Mouse (Mus musculus) forebrain, embryonic 11.5 days (tissue): ENCODE measurements at regions not wholly inside any gene's neighbourhood (a gene's known extent, or its start where the extent isn't known, plus 50 kb on each side); places are given as distances from the start of the nearest gene placed in this dataset.
"Not testable (repeated sequence)": the region's sequence is repeated elsewhere in the genome, so short reads cannot be mapped to it uniquely, and the experiment has no call there.

ENCODE experiments used
- ATAC-seq: fragments of 200-750 bp; cut with Nextera tagmentation; replicated peaks from 2 replicates; pipeline ENCODE4 v1.8.0; 2017; ENCODE audit warnings: moderate TSS enrichment; ENCODE audit not compliant: low FRiP score
- DNase-seq: peaks from one replicate; pipeline ENCODE4 v3.0.0-alpha.2; 2017; ENCODE audit warnings: low spot score
- H3K27ac ChIP-seq: fragments of 300-500 bp; sonication (generic); 2 replicates; pipeline ENCODE4 v1.5.1; 2014; ENCODE audit warnings: low read depth, low read length
- H3K27me3 ChIP-seq: fragments of 300-500 bp; sonication (generic); 2 replicates; pipeline ENCODE4 v1.6.1; 2014; ENCODE audit warnings: mild to moderate bottlenecking, low read length, mixed read lengths; ENCODE audit not compliant: control insufficient read depth, insufficient read depth
- H3K36me3 ChIP-seq: fragments of 300-500 bp; sonication (generic); 2 replicates; pipeline ENCODE4 v1.6.1; 2014; ENCODE audit warnings: mild to moderate bottlenecking, low read length, moderate library complexity, mixed read lengths; ENCODE audit not compliant: control insufficient read depth, insufficient read depth
- H3K4me1 ChIP-seq: fragments of 300-500 bp; sonication (generic); replicated peaks from 2 replicates; pipeline ENCODE4 v1.6.1; 2014; ENCODE audit warnings: low read length, mixed read lengths; ENCODE audit not compliant: control insufficient read depth, insufficient read depth
- H3K4me2 ChIP-seq: fragments of 300-500 bp; sonication (generic); 2 replicates; pipeline ENCODE4 v1.6.1; 2014; ENCODE audit warnings: low read depth, mild to moderate bottlenecking, low read length, moderate library complexity, mixed read lengths; ENCODE audit not compliant: severe bottlenecking
- H3K4me3 ChIP-seq: fragments of 300-500 bp; sonication (generic); 2 replicates; pipeline ENCODE4 v1.5.1; 2014; ENCODE audit warnings: low read depth, low read length
- H3K9ac ChIP-seq: fragments of 300-500 bp; sonication (generic); 2 replicates; pipeline ENCODE4 v1.6.1; 2014; ENCODE audit warnings: low read length
- H3K9me3 ChIP-seq: fragments of 300-500 bp; sonication (generic); 2 replicates; pipeline ENCODE4 v1.6.1; 2016; ENCODE audit warnings: low read length, mixed read lengths; ENCODE audit not compliant: control insufficient read depth
- WGBS: fragments of 180-500 bp; shearing (Covaris S2); extraction: QIAGEN DNeasy Blood & Tissue Kit; methylation state at CpG from one replicate; pipeline ENCODE4 v1.1.7; 2014; 5-methylcytosine and 5-hydroxymethylcytosine counted together

- not testable (repeated sequence) for H3K36me3 ChIP-seq, H3K4me1 ChIP-seq, ATAC-seq, H3K4me2 ChIP-seq, DNase-seq, H3K9ac ChIP-seq, H3K27me3 ChIP-seq, H3K4me3 ChIP-seq, H3K27ac ChIP-seq, H3K9me3 ChIP-seq
- WGBS, result 70% methylated on average over 8 of the region's 8 CpGs
These were observed 504.3 kb downstream of the Adam6a start for GRCm38 (mm10) chr12:114047991-114048390.

GRCm38 (mm10) chr12:114053341-114053740, 509.6 kb downstream of the Adam6a start:
- WGBS, result 95% methylated on average over 2 of the region's 2 CpGs
- H3K4me3 ChIP-seq, result no peak overlapping the region
- ATAC-seq (no peak), DNase-seq (no peak)
- no peaks in the 10 kb centered on the region for H3K36me3 ChIP-seq
- no peak overlapping the region for H3K27ac ChIP-seq
- H3K4me2 ChIP-seq, result no peak overlapping the region
- no peak overlapping the region for H3K9ac ChIP-seq
- no peaks in the 10 kb centered on the region for H3K27me3 ChIP-seq
- H3K4me1 ChIP-seq, result no peaks in the 10 kb centered on the region
- no peaks in the 10 kb centered on the region for H3K9me3 ChIP-seq

- no peak overlapping the region for H3K9ac ChIP-seq
- DNase-seq, result no peak
- no peak overlapping the region for H3K27ac ChIP-seq
- no peaks in the 10 kb centered on the region for H3K36me3 ChIP-seq
- no peaks in the 10 kb centered on the region for H3K9me3 ChIP-seq
- no peaks in the 10 kb centered on the region for H3K27me3 ChIP-seq
- H3K4me3 ChIP-seq, result no peak overlapping the region
- WGBS, result 77% methylated on average over 3 of the region's 3 CpGs
- H3K4me2 ChIP-seq, result no peak overlapping the region
- H3K4me1 ChIP-seq, result no peaks in the 10 kb centered on the region
- ATAC-seq, result no peak
These were observed 515.9 kb downstream of the Adam6a start for GRCm38 (mm10) chr12:114059615-114060014.

- Histone ChIP-seq H3K27me3 (no peaks in the 10 kb centered on the region), H3K36me3 (no peaks in the 10 kb centered on the region), H3K9me3 (no peaks in the 10 kb centered on the region), H3K4me1 (no peaks in the 10 kb centered on the region), H3K9ac (no peak overlapping the region), H3K4me3 (no peak overlapping the region), H3K4me2 (no peak overlapping the region), H3K27ac (no peak overlapping the region)
- no peak for DNase-seq
- ATAC-seq, result no peak
These were observed 523.5 kb downstream of the Adam6a start for GRCm38 (mm10) chr12:114067166-114067565.

- H3K4me2 ChIP-seq, H3K4me3 ChIP-seq, H3K9me3 ChIP-seq, H3K4me1 ChIP-seq, H3K9ac ChIP-seq, ATAC-seq, H3K27ac ChIP-seq, H3K27me3 ChIP-seq, H3K36me3 ChIP-seq, DNase-seq: not testable (repeated sequence)
- WGBS, result 86% methylated on average over 4 of the region's 4 CpGs
These were observed 565.0 kb downstream of the Adam6a start for GRCm38 (mm10) chr12:114108731-114109130.

- 61% methylated on average over 1 of the region's 1 CpGs for WGBS
- Histone ChIP-seq H3K4me1 (no peaks in the 10 kb centered on the region), H3K27ac (no peak overlapping the region), H3K4me2 (no peak overlapping the region), H3K4me3 (no peak overlapping the region), H3K9ac (no peak overlapping the region), H3K36me3 (no peaks in the 10 kb centered on the region), H3K27me3 (no peaks in the 10 kb centered on the region), H3K9me3 (no peaks in the 10 kb centered on the region; the same call in 1 of the 2 replicates)
- no peak for ATAC-seq
- DNase-seq, result no peak
These were observed 591.2 kb downstream of the Adam6a start for GRCm38 (mm10) chr12:114134897-114135296.

- Histone ChIP-seq H3K4me1 (no peaks in the 10 kb centered on the region), H3K27me3 (no peaks in the 10 kb centered on the region), H3K9me3 (peaks cover 4% of the 10 kb centered on the region; the same call in 1 of the 2 replicates), H3K9ac (no peak overlapping the region), H3K27ac (no peak overlapping the region), H3K36me3 (no peaks in the 10 kb centered on the region), H3K4me2 (no peak overlapping the region), H3K4me3 (no peak overlapping the region)
- ATAC-seq, result no peak
- no peak for DNase-seq
- WGBS, result 86% methylated on average over 4 of the region's 4 CpGs
These were observed 605.1 kb downstream of the Adam6a start for GRCm38 (mm10) chr12:114148779-114149178.

GRCm38 (mm10) chr12:114172305-114172704, 628.6 kb downstream of the Adam6a start:
- Histone ChIP-seq H3K9ac (no peak overlapping the region), H3K4me1 (no peaks in the 10 kb centered on the region), H3K4me2 (no peak overlapping the region), H3K27ac (no peak overlapping the region), H3K9me3 (no peaks in the 10 kb centered on the region; the same call in 1 of the 2 replicates), H3K27me3 (no peaks in the 10 kb centered on the region), H3K36me3 (no peaks in the 10 kb centered on the region), H3K4me3 (no peak overlapping the region)
- ATAC-seq (no peak), DNase-seq (no peak)
- 83% methylated on average over 2 of the region's 2 CpGs for WGBS

GRCm38 (mm10) chr12:114199521-114199920, 655.8 kb downstream of the Adam6a start:
- DNase-seq (no peak), ATAC-seq (no peak)
- Histone ChIP-seq H3K27ac (no peak overlapping the region), H3K27me3 (no peaks in the 10 kb centered on the region), H3K4me3 (no peak overlapping the region), H3K36me3 (no peaks in the 10 kb centered on the region), H3K9ac (no peak overlapping the region), H3K4me2 (no peak overlapping the region), H3K4me1 (no peaks in the 10 kb centered on the region), H3K9me3 (no peaks in the 10 kb centered on the region; the same call in 1 of the 2 replicates)
- 78% methylated on average over 1 of the region's 1 CpGs for WGBS
